19 mouse cellular contexts compared by ENCODE assay signal in the genomic region with DNA sequence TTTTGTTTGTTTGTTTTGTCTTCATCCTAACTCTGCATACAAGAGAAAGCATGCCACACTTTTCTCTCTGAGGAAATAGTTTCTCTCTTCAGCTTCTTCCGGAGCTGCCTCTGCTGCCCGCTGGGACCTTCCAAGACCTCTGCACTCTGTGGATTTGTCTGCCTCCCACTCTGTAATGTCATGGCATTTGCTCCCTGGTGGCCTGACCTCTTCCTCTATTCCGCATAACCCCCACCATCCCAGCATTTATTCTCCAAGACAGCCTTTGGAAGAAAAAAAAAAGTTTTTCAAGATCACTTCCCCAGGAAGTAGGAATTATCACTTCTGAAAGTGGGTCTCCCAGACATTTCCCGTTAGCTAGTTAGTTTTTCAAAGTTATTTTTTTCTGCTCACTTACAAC.
"Had no signal": no experiment of that assay in that cellular context is flagged by ENCODE, and none has a peak within 500 bp of the region (broad histone marks: within the 10 kb centered on the region; RNA-seq: fewer than 3 reads in every experiment).

No protein-coding gene starts in this region.

- H3K4me2 ChIP-seq: kidney, embryonic 15.5 days; limb, embryonic 12.5 days; limb, embryonic 15.5 days; liver, embryonic 11.5 days; lung, embryonic 14.5 days; neural tube, embryonic 13.5 days had no signal

- H3K27me3 ChIP-seq: kidney, embryonic 15.5 days; limb, embryonic 12.5 days; limb, embryonic 15.5 days; neural tube, embryonic 13.5 days had no signal

- H3K4me1 ChIP-seq: kidney, embryonic 15.5 days; limb, embryonic 12.5 days; limb, embryonic 15.5 days had no signal

- ATAC-seq: liver, postnatal 0 days; lung, postnatal 0 days had no signal

- H3K9ac ChIP-seq: kidney, embryonic 15.5 days; limb, embryonic 12.5 days; limb, embryonic 15.5 days; liver, embryonic 14.5 days; liver, postnatal 0 days; lung, embryonic 14.5 days; neural tube, embryonic 13.5 days had no signal

- H3K4me3 ChIP-seq: kidney, embryonic 15.5 days; limb, embryonic 12.5 days; limb, embryonic 15.5 days; myocyte; neural tube, embryonic 13.5 days had no signal

- H3K36me3 ChIP-seq: kidney, embryonic 15.5 days; limb, embryonic 12.5 days; limb, embryonic 15.5 days; neural tube, embryonic 13.5 days had no signal

- DNase-seq: kidney, adult 8-10 months; kidney, postnatal 10 days; kidney, postnatal 36 days; layer of hippocampus, postnatal 36 days; left cerebral cortex, postnatal 4 days; liver, postnatal 0 days; lung, embryonic 14.5 days; right cerebral cortex, postnatal 25 days; thymus, adult 18-20 months; thymus, postnatal 36 days had no signal

- H3K9me3 ChIP-seq: kidney, embryonic 15.5 days; limb, embryonic 15.5 days had no signal

- H3K27ac ChIP-seq: kidney, embryonic 15.5 days; limb, embryonic 12.5 days; limb, embryonic 15.5 days; liver, embryonic 14.5 days; macrophage had no signal
